Mouse (Mus musculus) left cerebral cortex, adult 8-10 months (tissue): ENCODE measurements at regions not wholly inside any gene's neighbourhood (a gene's known extent, or its start where the extent isn't known, plus 50 kb on each side); places are given as distances from the start of the nearest gene placed in this dataset.

Source experiments
- DNase-seq, 2 experiments: peaks; one replicate each; pipeline ENCODE4 v3.0.0; 2022; ENCODE audit warnings: low spot score in 2 of 2

DNA sequence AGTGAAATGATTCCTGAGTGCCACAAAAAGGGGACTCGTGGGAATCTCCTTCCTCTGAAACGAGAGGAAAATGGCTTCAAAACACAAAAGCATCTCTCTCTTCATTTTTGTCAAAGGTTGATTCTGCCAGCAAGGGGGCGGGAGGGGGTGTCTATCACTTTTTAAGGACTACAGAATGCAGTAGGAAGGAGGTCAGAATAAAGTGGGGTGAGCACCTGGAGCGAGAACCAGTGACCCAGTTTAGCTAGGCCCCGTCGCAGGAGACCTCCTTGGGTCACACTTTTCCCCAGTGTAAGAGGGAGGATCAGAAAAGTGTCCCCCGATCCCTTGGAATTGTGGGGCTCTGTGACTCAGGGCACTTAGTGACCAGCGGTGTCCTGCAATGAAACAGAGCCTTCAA, 133.1 kb downstream of the Tgfb2 start:
- DNase-seq = no peak

DNA sequence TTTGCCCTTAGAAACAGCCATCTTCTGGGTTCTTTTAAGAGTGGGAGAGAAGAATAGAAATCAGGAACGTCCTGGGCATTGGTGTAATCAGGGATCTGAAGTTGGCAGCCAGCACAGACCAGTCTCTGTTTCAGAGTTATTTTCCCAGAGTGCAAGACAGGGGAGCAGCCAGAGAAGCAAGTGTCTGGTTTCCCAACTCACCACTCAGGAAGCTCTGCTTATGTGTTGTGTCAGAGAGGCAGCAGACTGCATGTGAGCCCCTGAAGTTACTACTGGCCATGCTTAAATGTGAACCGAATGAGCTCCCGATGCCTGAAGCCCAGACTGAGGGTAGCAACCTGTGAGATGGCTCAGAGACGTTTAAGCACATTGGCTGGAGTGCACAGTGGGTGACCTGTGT, 133.7 kb downstream of the Tgfb2 start:
- DNase-seq = no peak

DNA sequence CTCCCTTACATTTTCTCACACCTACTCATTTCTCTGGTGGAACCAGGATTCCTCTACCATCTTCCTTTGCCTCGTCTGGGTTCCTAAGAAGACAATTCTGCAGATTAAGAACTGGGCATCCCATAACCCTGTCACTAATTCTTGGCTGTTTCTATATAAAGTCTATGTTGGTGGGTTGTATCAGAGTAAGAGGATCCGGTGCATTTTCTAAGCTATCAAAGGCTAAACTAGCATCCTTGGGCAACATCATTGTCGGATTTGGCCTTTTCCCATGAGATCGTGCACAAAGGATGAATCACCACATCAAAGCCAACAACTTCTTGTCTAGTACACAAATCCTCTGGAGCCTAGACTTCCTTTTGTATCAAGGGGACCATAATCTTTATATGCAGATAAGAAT, 137.3 kb downstream of the Tgfb2 start:
- DNase-seq = no peak

DNA sequence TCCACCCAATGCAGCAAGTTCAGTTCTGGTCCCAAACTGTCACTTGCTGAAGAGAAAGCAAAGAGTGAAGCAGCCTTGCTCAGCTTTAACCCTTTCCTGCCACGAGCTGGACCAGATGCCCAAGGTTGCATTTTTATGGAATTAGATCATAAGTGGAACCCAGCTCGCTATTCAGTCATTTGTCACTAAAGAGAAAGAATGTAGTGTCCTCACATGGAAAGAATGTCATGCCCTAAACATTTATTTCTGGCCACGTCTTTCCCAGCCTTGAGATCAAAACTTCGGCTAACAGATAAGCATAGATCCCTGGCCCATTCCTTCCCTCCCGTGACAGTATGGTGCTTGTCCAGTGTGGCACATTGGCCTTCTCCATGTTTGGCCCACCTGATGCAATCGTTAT, 137.7 kb downstream of the Tgfb2 start:
- DNase-seq = no peak

DNA sequence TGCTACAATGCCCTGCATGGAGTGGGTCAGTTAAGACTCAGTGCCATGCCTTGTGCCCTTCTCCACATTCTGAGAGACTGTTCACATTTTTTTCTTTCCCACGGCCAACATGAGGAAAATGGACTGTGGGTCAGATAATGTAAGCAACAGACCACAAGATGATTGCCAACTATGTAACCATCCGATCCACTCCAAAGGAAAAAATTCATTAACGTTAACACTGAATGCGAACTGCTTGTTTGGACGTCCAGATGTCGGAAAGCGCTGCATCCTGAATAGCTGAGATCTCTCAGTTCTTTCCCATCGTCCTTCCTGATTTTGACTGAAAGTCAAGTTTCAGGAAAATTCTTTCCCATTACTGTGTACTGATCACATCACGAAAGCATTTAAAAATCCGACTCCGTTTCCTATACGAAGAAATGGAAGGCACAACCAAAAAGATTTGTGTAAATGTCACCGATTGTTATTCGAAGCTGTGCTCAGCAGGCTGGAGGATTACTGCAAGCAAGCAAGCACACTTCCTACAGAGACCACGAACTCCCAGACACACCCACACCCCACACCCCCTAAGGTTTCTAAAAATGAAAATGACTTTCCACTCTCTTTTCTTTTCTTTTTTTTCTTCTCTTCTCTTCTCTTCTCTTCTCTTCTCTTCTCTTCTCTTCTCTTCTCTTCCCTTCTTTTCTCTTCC, 138.5 kb downstream of the Tgfb2 start:
- no peak for DNase-seq

GRCm38 (mm10) chr1:186562027-186562426, 143.8 kb downstream of the Tgfb2 start:
- DNase-seq = no peak

GRCm38 (mm10) chr1:186555441-186555975, 150.3 kb downstream of the Tgfb2 start:
- no peak for DNase-seq

DNA sequence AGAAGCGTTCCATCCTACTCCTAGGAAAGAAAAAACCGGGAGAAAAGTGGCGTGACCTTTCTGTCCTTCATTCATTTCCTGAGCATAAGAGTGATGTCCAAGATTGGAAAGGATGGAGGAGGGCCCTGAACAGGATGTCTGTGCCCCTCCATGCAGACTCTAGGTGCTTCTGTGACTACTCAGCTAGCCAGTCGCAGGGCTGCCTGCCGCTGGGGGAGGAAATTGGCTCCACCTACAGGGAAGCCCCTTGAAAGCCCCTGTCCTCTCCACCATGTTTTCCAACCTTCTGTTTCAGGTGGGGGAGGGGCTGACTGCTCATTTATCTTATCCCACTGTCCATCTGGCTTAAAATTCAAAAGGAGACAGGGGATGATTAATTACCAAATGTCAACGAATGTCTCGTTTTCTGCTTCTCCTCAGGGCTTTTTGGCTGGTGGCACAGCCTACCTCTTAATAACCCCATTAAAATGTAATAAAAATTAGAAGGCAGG, 151.2 kb downstream of the Tgfb2 start:
- no peak for DNase-seq

DNA sequence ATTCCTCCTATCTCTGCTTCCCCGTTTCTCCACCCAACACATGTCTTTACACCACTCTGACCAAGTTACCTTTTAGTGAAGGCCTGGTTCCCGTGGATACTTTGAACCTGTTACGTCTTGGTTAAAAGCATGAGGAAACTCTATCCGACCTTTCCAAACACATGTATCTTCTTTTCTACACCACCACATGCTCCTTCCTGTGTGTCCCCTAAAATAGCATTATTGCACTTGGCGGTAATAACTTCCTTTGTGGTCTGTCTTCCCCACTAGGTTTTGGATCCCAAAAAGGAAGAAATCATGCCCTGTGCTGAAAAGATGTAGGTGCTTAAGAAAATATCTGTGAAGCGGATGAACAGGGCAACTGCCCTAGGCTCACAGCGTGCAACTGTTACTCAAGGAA, 153.1 kb downstream of the Tgfb2 start:
- no peak for DNase-seq

DNA sequence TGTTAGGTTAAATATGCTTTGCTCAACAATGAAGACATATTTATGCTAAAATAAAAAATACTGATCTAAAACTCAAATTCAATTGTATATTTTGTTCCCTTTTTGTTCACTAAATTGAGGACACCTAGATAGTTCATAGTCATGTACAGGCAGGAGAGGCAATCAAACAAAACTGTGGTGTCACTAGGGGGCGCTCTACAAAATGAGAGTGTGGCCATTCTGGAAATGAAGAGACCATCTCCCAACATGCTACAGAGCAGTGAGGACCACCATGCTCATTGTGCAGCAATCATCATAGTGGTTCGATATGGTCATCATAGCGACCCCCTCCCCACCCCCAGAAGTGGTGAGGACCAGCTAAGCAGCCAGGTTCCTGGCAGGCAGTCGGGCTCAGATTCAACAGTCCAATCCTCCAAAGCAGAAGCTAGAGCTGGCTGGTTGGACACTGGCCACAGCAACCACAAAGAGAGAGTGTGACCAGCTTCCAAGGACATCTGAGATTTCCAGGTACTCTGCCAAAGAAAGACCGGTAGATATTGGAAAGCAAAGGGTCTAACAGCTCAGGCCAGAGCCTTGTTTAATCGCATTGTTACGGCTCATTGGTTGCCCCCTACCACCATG, 155.4 kb downstream of the Tgfb2 start:
- DNase-seq = no peak

DNA sequence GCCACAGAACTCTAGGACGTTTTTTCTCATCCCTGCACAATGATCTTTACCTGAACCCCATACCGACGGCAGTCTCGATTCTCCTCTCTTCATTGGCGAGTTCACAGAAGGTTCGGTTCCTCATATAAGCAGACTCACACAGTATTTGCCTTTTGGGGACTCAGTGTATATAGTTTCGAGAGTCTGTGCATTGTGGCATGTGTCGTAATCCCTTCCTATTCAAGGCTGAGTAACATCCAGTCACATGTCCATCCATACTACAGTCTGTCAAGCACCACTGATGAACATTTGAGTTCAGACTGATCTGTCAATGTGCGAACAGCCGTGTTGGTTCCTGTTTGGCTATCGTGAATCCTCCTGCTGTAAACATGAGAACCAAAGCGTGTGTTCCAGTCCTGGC, 156.6 kb downstream of the Tgfb2 start:
- DNase-seq = no peak

- DNase-seq = no peak
Observed at GRCm38 (mm10) chr1:186546386-186547185, 159.2 kb downstream of the Tgfb2 start.

DNA sequence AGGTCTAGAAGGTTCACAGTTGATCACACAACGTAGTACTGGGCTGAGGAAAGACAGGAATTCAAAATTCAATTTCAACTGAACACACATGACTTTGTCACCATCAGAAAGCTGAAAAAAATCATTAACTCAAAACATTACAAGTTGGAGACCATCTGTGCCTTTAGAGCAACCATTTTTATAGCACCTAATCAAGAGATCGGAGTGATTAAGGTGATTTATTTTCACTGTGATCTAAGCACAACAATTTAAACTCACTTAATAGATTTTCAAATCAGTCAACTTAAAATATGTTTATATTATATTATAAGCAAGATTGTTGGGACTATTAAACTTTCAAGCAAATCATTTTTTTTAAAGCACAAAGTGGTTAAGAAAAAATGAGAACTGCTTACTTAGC, 165.7 kb downstream of the Tgfb2 start:
- no peak for DNase-seq

DNA sequence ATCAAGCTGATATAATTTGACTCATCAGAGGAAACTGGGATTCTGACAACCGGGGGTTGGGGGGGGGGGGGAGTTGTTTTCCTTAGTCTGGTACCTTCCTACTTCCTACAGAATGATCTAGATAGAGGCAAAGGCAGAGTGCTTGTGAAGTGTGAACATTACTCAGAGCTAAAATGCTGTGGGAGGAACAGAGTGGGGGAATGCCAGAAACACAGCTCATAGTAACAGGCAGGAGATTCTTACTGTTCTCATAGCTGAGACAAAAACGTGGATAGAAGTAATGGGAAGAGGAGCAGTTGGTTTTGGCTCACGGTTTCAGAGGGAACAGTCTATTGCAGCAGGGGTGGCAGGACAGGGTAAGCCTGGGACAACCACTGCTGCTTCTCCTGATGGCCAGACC, 167.6 kb downstream of the Tgfb2 start:
- DNase-seq = peak in 1 of 2 experiments; percentile 43

GRCm38 (mm10) chr1:186515976-186516375, 189.8 kb downstream of the Tgfb2 start:
- peak in 1 of 2 experiments; percentile 6 for DNase-seq

DNA sequence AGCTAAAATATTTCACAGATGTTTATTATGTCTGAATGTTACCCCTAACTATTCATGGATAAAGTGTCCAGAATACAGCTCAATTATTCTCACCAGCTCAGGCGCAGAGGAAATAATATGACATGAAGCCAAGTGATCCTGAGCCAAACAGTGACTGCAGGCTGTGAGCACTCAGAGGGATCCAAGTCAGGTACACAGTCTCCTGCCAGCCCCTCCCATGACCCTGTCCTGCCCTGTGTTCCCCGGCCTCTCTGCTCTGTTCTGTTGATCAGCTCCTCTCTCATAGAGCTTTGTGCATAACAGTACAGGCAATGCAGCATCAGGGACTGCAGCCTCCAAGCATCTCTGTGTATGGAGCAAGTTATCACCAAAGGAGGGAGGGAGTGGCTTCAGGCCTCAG, 190.7 kb downstream of the Tgfb2 start:
- no peak for DNase-seq

DNA sequence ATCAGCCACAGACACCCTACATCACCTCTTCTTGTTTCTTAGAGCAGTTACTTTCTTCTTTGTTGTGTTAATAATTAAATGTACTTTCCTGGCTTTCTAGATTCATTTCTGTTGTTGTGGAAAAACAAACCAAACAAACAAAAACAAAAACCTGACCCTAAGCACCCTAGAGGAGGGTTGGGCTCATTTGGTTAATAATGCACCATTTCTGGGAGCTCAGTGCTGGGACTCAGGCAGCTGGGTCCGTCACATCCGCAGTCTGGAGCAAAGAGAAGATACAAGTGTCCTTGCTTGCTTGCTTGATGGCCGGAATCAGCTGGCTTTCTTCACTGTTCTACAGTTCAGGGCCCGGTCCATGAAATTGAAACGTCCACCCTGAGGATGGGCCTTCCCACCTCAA, 191.9 kb downstream of the Tgfb2 start:
- DNase-seq = no peak

DNA sequence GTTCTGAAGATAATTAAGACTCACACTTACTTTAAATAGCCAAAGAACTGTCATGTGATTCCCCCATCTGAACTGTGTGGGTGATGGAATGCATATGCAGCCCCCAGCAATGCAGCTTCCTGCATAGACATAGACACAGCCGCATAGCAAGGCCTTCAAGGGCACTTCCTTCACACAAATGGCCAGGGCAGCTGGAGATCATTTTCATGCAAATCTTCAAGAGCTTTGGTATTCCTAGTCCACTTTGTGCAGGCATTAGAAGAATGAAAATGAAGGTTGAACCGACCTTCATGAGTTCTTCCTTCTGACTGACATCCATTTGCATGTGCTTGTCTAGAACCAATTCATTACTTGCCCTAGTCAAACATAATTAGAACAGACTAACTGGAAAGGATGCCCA, 195.3 kb downstream of the Tgfb2 start:
- DNase-seq = no peak

- no peak for DNase-seq
Observed at GRCm38 (mm10) chr1:186508358-186508757, 197.4 kb downstream of the Tgfb2 start.

DNA sequence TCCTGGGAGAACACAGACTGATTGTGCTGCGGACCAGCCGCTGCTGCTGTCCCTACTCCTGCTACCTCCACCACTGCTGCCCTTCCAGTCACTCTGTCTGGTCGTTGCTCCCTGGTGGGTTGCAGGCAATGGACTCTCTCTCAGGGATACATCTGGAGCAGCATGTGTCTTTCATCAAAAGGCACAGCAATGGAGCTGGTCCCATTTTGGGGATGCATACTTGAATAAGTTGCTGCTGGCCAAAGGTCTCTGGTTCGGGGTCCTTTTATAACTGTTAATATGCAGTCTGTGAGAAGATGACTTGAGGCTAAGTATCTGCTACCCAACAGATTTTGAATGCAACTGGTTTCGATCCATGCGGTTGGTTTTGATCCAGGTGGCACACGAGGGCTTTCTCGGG, 197.8 kb downstream of the Tgfb2 start:
- no peak for DNase-seq

- no peak for DNase-seq
Observed at GRCm38 (mm10) chr1:186506517-186506916, 199.3 kb downstream of the Tgfb2 start.

GRCm38 (mm10) chr1:186505912-186506311, 199.9 kb downstream of the Tgfb2 start:
- no peak for DNase-seq
